Mouse (Mus musculus) brown adipose tissue, adult 24 weeks (tissue): ENCODE results near the gene Rnf169. TPM values are rescaled to one million over a fixed set of nuclear protein-coding genes. Genes with fewer than 3 reads are reported as not detected.

Source experiments
- polyA plus RNA-seq: library from polyadenylated mRNA; stranded (reverse); fragments of >200 nt; gene quantifications from 2 replicates; pipeline ENCODE4 v1.2.4, GENCODE M21; 2012; ENCODE audit not compliant: missing spikeins, insufficient read depth, insufficient read length

Gene Rnf169
- polyA plus RNA-seq, 1 experiment: 1.8 TPM

Other genes starting within 250 kb of the Rnf169 start
- not detected in 2 replicates for gene Olfr521, start 216.9 kb downstream of the Rnf169 start, polyA plus RNA-seq
- 0.52 and 1.0 TPM in 2 replicates for gene Neu3, start 152.0 kb downstream of the Rnf169 start, polyA plus RNA-seq
- gene Xrra1, start 121.3 kb downstream of the Rnf169 start, polyA plus RNA-seq: not detected in 2 replicates
- 50.0 and 69.2 TPM in 2 replicates for gene Spcs2, start 117.0 kb downstream of the Rnf169 start, polyA plus RNA-seq
- not detected in 2 replicates for gene Chrdl2, start 25.7 kb upstream of the Rnf169 start, polyA plus RNA-seq
- 5.4 and 8.1 TPM in 2 replicates for gene Pold3, start 141.1 kb upstream of the Rnf169 start, polyA plus RNA-seq
- 5.9 and 12.3 TPM in 2 replicates for gene Lipt2, start 178.8 kb upstream of the Rnf169 start, polyA plus RNA-seq
- not detected in 2 replicates for gene Kcne3, start 196.1 kb upstream of the Rnf169 start, polyA plus RNA-seq
- gene Pgm2l1, start 246.9 kb upstream of the Rnf169 start, polyA plus RNA-seq: 2.0 and 2.1 TPM in 2 replicates